Mouse (Mus musculus) embryo, embryonic 11 days (tissue): ENCODE data around the gene Espnl.

Experiments
- DNase-seq: peaks from one replicate; pipeline ENCODE4 v3.0.0-alpha.2; 2015

Espnl gene

GRCm38 (mm10) chr1:91321760-91322438, at the start of gene Espnl:
Gene Espnl, plus strand, starts transcription at chr1:91322075.
- no peak for DNase-seq

- DNase-seq, result no peak
Measured at GRCm38 (mm10) chr1:91272260-91272659, 49.6 kb upstream of the Espnl start.

- DNase-seq, result no peak
Measured at GRCm38 (mm10) chr1:91276581-91276980, 45.3 kb upstream of the Espnl start.

GRCm38 (mm10) chr1:91277480-91277879, 44.4 kb upstream of the Espnl start:
- DNase-seq, result no peak

- no peak for DNase-seq
Measured at GRCm38 (mm10) chr1:91278410-91279119, 43.3 kb upstream of the Espnl start.

GRCm38 (mm10) chr1:91279126-91279525, 42.7 kb upstream of the Espnl start:
- DNase-seq, result no peak

GRCm38 (mm10) chr1:91282582-91282981, 39.3 kb upstream of the Espnl start:
- no peak for DNase-seq

- DNase-seq, result no peak
Measured at GRCm38 (mm10) chr1:91289375-91289774, 32.5 kb upstream of the Espnl start.

GRCm38 (mm10) chr1:91292101-91292825, 29.6 kb upstream of the Espnl start:
- DNase-seq, result no peak

- DNase-seq, result no peak
Measured at GRCm38 (mm10) chr1:91295544-91295943, 26.3 kb upstream of the Espnl start.

GRCm38 (mm10) chr1:91297799-91298744, 23.8 kb upstream of the Espnl start, which contains the start of gene Scly:
Gene Scly, plus strand, starts transcription at chr1:91298338.
- DNase-seq, result peak; percentile 96

GRCm38 (mm10) chr1:91299026-91299706, 22.7 kb upstream of the Espnl start:
- no peak for DNase-seq

GRCm38 (mm10) chr1:91299707-91300426, 22.0 kb upstream of the Espnl start:
- DNase-seq, result peak; percentile 14

GRCm38 (mm10) chr1:91301206-91301920, 20.5 kb upstream of the Espnl start:
- DNase-seq, result no peak

GRCm38 (mm10) chr1:91302021-91302420, 19.9 kb upstream of the Espnl start:
- DNase-seq, result no peak

- DNase-seq, result no peak
Measured at GRCm38 (mm10) chr1:91304621-91305020, 17.3 kb upstream of the Espnl start.

- DNase-seq, result no peak
Measured at GRCm38 (mm10) chr1:91309366-91310085, 12.3 kb upstream of the Espnl start.

- no peak for DNase-seq
Measured at GRCm38 (mm10) chr1:91312273-91312672, 9.6 kb upstream of the Espnl start.

GRCm38 (mm10) chr1:91313251-91313650, 8.6 kb upstream of the Espnl start:
- peak; percentile 56 for DNase-seq

GRCm38 (mm10) chr1:91317656-91318055, 4.2 kb upstream of the Espnl start:
- DNase-seq, result no peak
